Mouse (Mus musculus): ENCODE results near the gene Olfr467.

The Olfr467 gene

DNA sequence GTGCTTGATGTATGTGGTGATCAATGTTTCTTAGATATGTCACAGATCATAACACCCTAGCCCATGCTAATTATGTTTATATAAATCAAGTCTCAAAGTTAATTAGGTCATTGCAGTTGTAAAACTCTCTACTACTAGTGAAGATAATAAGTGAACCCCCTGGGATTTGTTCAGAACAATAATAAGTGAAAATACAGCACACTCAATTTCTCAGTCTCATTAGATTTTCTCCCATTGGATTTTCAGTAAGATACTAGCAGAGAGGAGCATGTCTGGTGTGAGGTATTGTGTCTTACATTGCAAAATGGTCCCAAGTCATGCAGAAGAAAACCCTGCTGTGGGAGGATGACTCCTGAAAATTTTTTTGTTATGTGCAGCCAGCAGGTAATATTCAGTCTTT lies at the start of gene Olfr467:
Gene Olfr467 (plus strand): TSS at position 301 of the 400 bp plus-strand sequence.

DNA sequence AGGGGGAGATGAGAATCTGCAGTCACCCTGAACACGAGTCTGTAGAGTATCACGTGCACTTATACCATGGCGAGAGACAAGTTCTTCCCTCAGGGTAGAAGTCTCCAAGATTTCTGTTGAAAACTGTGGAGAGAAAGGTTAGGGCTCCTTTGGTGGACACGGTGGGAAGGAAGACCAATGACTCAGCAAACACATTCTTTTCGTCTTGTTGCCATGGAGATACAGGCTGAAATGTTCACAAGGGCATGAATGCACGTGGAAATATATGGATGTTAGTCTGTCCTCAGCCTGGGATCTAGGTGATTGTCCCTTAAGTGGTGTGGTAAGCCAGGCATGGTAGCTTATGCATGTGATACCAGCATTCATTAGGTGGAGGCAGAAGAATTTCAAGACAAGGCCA lies 41.3 kb upstream of the Olfr467 start:
- 58% methylated on average over 6 of the region's 6 CpGs for WGBS

DNA sequence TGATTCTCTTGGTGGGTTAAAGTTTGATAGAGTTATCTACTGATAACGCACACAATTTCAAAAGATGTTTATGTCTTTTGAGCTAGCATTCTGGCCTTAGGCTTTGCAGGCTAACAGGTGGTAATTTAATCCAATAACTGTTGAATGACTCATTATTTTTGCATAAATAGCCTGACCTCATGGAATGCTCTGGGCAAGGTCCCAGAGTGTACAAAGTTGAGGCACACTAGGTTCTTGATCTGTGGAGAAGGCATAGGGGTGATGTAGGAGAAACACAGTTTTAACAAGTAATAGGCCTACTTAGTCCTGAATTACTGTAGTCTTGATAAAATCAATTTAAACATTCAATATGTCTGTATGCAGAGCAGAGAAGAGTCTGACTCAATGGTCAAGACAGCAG lies 33.8 kb upstream of the Olfr467 start:
- 88% methylated on average over 1 of the region's 1 CpGs for WGBS

DNA sequence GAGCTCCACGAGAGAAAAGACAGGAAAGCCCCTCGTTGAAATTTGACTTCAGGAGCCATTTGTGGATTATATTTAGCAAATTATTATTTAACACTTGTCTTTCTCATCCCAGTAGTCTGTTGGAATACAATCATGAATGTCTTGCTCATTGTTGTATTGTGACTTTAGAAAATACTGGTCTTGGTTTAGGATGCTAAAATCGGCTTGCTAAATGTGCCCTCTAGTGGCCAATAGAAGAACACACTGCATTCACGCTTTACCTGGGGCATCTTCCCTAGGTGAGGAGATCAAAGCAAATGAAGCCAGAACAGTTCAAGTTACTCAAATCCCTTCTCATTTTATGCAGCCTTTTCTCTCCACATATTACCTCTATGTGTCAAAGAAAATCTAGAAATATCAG lies 32.5 kb upstream of the Olfr467 start:
- whole genome bisulfite sequencing = 38% methylated on average over 4 of the region's 4 CpGs

DNA sequence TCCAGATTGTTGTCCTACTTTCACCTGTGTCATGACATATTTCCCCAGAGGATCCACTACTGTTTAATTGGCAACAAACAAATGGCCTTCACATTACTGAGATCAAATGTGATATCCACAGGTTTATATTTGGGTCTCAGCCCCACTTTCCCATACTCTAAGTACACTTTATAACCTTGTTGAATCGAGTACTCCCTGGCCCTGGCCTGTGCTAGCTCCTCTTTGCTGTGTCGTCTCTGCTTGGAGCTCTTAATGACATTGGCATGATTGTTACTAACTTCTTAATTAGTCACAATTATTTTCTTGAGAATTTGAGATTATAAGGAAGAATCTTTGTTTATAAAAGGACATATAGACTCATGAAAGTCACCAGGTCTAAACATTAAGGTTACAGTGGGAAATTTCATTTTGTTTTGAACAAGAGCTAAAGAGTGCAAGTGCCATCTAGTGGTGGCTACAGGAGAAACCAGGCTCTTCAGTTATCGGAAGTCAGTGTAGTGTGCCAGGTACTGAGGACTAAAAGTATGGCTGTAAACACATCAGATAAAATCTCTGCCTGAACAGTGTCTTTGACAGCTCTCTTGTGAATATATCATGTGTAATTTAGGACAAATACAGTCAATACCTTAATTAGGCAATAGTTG lies 24.0 kb upstream of the Olfr467 start:
- 54% methylated on average over 3 of the region's 3 CpGs for WGBS

DNA sequence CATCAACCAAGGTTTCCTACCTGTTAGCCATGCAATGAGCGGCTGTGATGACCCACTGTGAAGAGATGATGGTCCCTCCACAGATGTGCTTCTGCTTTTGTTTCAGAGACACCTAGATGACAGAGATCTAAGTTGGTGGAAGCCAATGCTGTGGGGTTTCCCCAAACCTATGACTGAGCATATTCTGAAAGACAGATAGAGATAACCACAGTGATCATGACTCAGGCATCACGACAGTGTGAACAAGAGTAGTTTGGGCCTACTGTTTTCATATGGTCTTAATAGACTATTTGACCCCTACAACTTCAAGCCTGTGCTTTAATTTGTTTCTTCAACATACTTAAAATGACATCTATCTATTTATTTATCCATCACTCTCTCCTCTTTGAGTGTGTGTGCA lies 15.6 kb upstream of the Olfr467 start:
- 95% methylated on average over 2 of the region's 2 CpGs for WGBS

DNA sequence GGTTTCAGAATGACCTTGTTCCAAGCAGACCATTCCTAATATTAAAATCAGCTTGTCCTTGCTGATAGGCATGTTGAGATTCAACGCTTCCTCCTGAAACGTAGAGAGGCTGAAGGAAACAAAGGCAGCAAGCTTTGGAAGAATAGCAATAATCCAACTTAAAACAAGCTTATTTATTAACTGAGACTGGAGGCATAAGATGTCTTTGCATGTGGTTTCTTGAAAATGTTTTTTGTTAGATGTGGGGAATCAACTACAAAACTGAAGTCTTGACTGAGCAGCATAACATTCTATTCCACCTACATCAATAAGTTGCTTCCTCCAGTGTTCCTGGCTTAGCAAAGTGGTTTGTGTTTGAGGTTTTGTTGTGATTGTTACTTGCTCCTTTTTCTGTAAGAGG lies 11.0 kb upstream of the Olfr467 start, which contains the start of gene Ovch2:
Gene Ovch2 (minus strand): TSS at position 101 of the 400 bp plus-strand sequence.
- 84% methylated on average over 2 of the region's 2 CpGs for WGBS

DNA sequence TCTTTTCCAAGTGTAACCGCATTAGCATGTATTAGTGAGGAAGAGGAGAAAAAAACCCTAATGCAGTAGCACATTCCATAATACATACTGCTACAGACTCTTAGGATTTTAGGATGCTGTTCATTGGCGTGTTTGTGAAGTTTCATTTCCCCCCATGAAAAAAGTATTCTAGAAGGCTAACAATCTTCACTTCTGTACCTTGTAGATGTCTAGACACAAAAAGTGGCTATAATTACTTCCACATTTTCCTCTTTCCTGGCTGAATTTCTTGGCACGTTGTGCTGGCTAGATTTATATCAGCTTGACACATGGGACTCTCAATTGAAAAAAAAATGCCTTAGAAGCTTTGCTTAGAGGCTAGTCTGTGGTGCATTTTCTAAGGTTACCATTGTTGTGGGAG lies 9.9 kb upstream of the Olfr467 start:
- WGBS = 74% methylated on average over 3 of the region's 3 CpGs

DNA sequence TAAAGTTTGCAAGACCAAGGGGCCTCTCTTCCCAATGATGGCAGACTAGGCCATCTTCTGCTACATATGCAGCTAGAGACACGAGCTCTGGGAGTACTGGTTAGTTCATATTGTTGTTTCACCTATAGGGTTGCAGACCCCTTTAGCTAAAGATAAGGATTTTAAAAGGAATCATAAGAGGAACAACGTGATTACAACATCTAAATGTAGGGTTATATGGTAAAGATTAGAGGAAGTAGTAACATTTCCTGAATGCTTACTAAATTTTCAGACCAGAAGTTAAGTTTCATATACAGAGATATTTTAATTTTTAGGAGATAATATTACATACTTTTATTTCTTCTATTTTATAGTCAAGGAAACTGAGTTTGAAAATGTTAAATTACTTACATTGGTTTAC lies 11.8 kb downstream of the Olfr467 start:
- 60% methylated on average over 2 of the region's 2 CpGs for WGBS

DNA sequence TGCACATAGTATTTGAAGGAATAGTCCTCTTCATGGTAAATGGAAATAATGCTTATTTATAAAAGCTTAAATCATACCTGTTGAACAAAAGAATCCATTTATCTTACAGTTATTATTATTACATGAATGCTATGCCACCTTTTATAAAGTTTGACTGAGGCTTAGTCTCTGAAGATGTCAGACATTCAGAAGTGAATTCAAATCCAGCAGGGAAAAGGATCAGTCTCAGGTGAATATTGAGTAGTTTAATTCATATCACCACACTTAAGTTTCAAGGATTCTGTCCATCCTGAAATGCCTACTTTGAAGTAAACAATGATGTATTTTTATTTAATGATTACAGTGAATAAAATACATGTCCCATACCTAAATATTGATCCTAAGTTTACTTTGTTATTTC lies 13.4 kb downstream of the Olfr467 start, which contains the start of gene Olfr469:
Gene Olfr469 (minus strand): TSS at position 101 of the 400 bp plus-strand sequence.

DNA sequence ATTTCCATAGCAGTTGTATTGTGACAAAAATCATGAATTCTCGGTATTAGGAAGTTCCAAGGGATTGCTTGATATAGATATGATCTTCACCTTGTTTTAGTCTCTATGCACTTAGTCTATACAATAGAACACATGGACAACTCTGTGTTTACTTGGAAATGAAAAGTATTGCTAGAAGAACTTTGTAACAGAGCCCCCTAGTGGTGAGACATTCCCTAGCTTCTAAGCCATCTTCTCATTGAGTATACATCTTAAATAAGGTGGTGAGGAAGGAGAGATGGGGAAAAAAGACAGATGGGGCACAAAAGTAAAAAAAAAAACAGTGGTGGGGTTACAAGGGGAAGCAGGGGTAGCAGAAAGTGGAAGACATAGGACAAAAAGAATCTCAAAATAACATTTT lies 29.7 kb downstream of the Olfr467 start:
- WGBS = 86% methylated on average over 1 of the region's 1 CpGs

DNA sequence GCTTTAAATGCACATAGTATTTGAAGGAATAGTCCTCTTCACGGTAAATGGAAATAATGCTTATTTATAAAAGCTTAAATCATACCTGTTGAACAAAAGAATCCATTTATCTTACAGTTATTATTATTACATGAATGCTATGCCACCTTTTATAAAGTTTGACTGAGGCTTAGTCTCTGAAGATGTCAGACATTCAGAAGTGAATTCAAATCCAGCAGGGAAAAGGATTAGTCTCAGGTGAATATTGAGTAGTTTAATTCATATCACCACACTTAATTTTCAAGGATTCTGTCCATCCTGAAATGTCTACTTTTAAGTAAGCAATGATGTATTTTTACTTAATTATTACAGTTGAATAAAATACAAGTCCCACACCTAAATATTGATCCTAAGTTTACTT lies 35.3 kb downstream of the Olfr467 start, which contains the start of gene Olfr470:
Gene Olfr470 (minus strand): TSS at position 101 of the 400 bp plus-strand sequence.
- 69% methylated on average over 1 of the region's 1 CpGs for WGBS

Measured in cerebral cortex, adult 2 months (tissue).